Mouse (Mus musculus): ENCODE results near the gene Mtfmt. TPM values are rescaled to one million over a fixed set of nuclear protein-coding genes. Genes with fewer than 3 reads are reported as not detected.
A peak's percentile ranks its signal among the peaks of the same experiment; 100 is the strongest.

The Mtfmt gene
- polyA plus RNA-seq (2014; fragmentation: Nextera tagmentation; extraction: Ambion mirVana), result 22.0 and 23.7 TPM in 2 replicates

GRCm38 (mm10) chr9:65435671-65436301 lies at the start of gene Mtfmt:
Mtfmt (plus strand) TSS chr9:65435782.
- H3K27me3 ChIP-seq (ENCODE audit: control insufficient read depth, insufficient read depth, low read length), result no peaks in the 10 kb centered on the region

GRCm38 (mm10) chr9:65386373-65387140 lies 49.0 kb upstream of the Mtfmt start:
- Histone ChIP-seq H3K27me3 (ENCODE audit: control insufficient read depth, insufficient read depth, low read length) (peaks cover 19% of the 10 kb centered on the region), H3K27ac (no peak overlapping the region), H3K4me3 (replicated peaks; ENCODE audit: low read length) (no peak overlapping the region), H3K9me3 (ENCODE audit: control insufficient read depth, low read length) (no peaks in the 10 kb centered on the region), H3K9ac (no peak overlapping the region), H3K4me2 (replicated peaks) (no peak overlapping the region), H3K36me3 (replicated peaks; ENCODE audit: control insufficient read depth, insufficient read depth) (no peaks in the 10 kb centered on the region), H3K4me1 (replicated peaks; ENCODE audit: control insufficient read depth, insufficient read depth, low read length) (0 out of 2 replicates have a peak, but pooled peaks cover 3% of the 10 kb centered on the region)
- DNase-seq (ENCODE audit: low spot score), result no peak
- ATAC-seq (ENCODE audit: low FRiP score), result no peak
- WGBS, result 36% methylated on average over 8 of the region's 8 CpGs

More at GRCm38 (mm10) chr9:65435671-65436301, at the start of gene Mtfmt:
- WGBS, result under 1% methylated on average over 54 of the region's 54 CpGs
- H3K9ac ChIP-seq, result peak within 1 kb of the TSS; percentile 89
- H3K4me1 ChIP-seq (replicated peaks; ENCODE audit: control insufficient read depth, insufficient read depth, low read length), result peaks cover 6% of the 10 kb centered on the region
- peak within 1 kb of the TSS; percentile 91 for H3K4me3 ChIP-seq (replicated peaks; ENCODE audit: low read length)
- DNase-seq (ENCODE audit: low spot score) (peak; percentile 95), ATAC-seq (ENCODE audit: low FRiP score) (peak; percentile 91)
- no peaks in the 10 kb centered on the region for H3K9me3 ChIP-seq (ENCODE audit: control insufficient read depth, low read length)
- peaks cover 17% of the 10 kb centered on the region for H3K36me3 ChIP-seq (replicated peaks; ENCODE audit: control insufficient read depth, insufficient read depth)
- H3K27ac ChIP-seq, result peak within 1 kb of the TSS; percentile 43; the same call in 1 of the 2 replicates
- peak within 1 kb of the TSS; percentile 52 for H3K4me2 ChIP-seq (replicated peaks)

DNA sequence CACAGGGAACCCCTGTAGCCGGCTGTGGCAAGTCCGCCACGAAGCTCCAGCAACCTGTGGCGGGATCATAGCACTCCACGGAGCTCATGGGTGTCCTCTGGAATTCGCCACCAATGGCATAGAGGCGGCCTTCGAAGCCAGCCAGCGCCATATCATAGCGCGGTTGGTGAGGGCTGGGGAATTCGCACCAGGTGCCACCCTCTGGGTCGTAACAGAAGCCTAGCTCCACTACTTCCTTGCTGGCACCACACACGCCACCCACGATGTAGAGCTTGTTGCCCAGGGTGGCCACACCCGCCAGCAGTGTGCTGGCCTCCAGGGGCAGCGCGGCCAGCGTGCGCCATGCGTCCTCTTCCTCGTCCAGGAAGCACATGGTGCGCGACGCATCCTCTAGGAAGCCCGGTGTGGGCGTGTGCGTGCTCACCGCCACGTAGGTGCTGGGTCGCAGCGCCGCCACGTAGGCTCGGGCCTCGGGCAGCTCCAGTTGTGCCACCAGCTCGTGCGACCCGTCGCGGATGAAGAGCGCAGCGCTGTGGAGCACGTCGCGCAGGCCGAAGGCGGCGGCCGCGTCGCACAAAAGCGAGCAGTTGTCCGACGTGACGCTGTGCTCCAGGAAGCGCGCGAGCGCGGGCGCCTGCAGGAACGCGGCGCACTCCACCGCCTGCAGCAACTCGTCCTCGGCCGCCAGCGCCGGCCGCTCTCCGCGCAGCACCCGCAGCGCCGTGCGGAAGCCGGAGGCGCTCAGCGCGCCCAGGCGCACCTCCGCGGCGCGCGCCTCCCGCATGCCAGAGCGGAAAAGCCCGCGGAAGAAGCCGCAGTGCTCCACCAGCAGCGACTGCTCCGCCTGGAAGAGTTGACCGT lies 44.6 kb upstream of the Mtfmt start:
- Histone ChIP-seq H3K9me3 (ENCODE audit: control insufficient read depth, low read length) (no peaks in the 10 kb centered on the region), H3K4me3 (replicated peaks; ENCODE audit: low read length) (peak overlapping the region; percentile 38), H3K9ac (peak overlapping the region; percentile 47), H3K36me3 (replicated peaks; ENCODE audit: control insufficient read depth, insufficient read depth) (no peaks in the 10 kb centered on the region), H3K27me3 (ENCODE audit: control insufficient read depth, insufficient read depth, low read length) (peaks cover 32% of the 10 kb centered on the region), H3K4me2 (replicated peaks) (peak overlapping the region; percentile 57), H3K4me1 (replicated peaks; ENCODE audit: control insufficient read depth, insufficient read depth, low read length) (0 out of 2 replicates have a peak, but pooled peaks cover 3% of the 10 kb centered on the region), H3K27ac (no peak overlapping the region)
- DNase-seq (ENCODE audit: low spot score), result peak; percentile 51
- ATAC-seq (ENCODE audit: low FRiP score), result no peak
- WGBS, result 17% methylated on average over 93 of the region's 96 CpGs

DNA sequence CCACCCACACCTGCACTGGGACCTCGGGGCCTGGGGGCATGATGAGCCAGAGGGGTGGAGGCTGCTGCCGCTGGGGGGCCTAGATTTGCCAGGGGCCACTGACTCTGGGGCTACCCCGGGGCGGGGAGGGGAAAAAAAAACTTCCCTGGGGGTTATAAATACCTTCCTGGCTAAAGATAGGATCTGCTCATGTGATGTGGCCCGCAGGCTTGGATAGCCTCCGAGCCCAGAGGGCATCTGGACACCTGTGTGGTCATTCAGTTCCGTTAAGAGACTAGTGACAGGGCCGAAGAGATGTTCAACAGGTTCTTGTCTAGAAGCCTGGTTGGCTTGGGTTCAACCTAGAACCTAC lies 44.0 kb upstream of the Mtfmt start, which contains the start of gene Kbtbd13:
TSS of gene Kbtbd13 (minus strand) at position 40 of the 352 bp plus-strand sequence.
- Histone ChIP-seq H3K9ac (peak within 1 kb of the TSS; percentile 47), H3K4me3 (replicated peaks; ENCODE audit: low read length) (peak within 1 kb of the TSS; percentile 38), H3K27ac (no peak within 1 kb of the TSS), H3K27me3 (ENCODE audit: control insufficient read depth, insufficient read depth, low read length) (peaks cover 32% of the 10 kb centered on the region), H3K4me2 (replicated peaks) (peak within 1 kb of the TSS; percentile 57), H3K9me3 (ENCODE audit: control insufficient read depth, low read length) (no peaks in the 10 kb centered on the region), H3K4me1 (replicated peaks; ENCODE audit: control insufficient read depth, insufficient read depth, low read length) (0 out of 2 replicates have a peak, but pooled peaks cover 3% of the 10 kb centered on the region), H3K36me3 (replicated peaks; ENCODE audit: control insufficient read depth, insufficient read depth) (no peaks in the 10 kb centered on the region)
- no peak for ATAC-seq (ENCODE audit: low FRiP score)
- no peak for DNase-seq (ENCODE audit: low spot score)
- WGBS, result 44% methylated on average over 8 of the region's 8 CpGs

GRCm38 (mm10) chr9:65392638-65393364 lies 42.8 kb upstream of the Mtfmt start:
- no peak for ATAC-seq (ENCODE audit: low FRiP score)
- peak; percentile 62 for DNase-seq (ENCODE audit: low spot score)
- no peak overlapping the region for H3K9ac ChIP-seq
- H3K4me3 ChIP-seq (replicated peaks; ENCODE audit: low read length), result no peak overlapping the region
- H3K27ac ChIP-seq, result no peak overlapping the region
- H3K4me1 ChIP-seq (replicated peaks; ENCODE audit: control insufficient read depth, insufficient read depth, low read length), result 0 out of 2 replicates have a peak, but pooled peaks cover 3% of the 10 kb centered on the region
- H3K27me3 ChIP-seq (ENCODE audit: control insufficient read depth, insufficient read depth, low read length), result peaks cover 32% of the 10 kb centered on the region
- no peaks in the 10 kb centered on the region for H3K9me3 ChIP-seq (ENCODE audit: control insufficient read depth, low read length)
- H3K4me2 ChIP-seq (replicated peaks), result no peak overlapping the region
- no peaks in the 10 kb centered on the region for H3K36me3 ChIP-seq (replicated peaks; ENCODE audit: control insufficient read depth, insufficient read depth)
- 27% methylated on average over 6 of the region's 6 CpGs for WGBS

GRCm38 (mm10) chr9:65393606-65394005 lies 42.0 kb upstream of the Mtfmt start:
- ATAC-seq (ENCODE audit: low FRiP score), result no peak
- H3K4me3 ChIP-seq (replicated peaks; ENCODE audit: low read length), result no peak overlapping the region
- H3K36me3 ChIP-seq (replicated peaks; ENCODE audit: control insufficient read depth, insufficient read depth), result no peaks in the 10 kb centered on the region
- no peak overlapping the region for H3K27ac ChIP-seq
- WGBS, result 60% methylated on average over 2 of the region's 2 CpGs
- no peak for DNase-seq (ENCODE audit: low spot score)
- H3K27me3 ChIP-seq (ENCODE audit: control insufficient read depth, insufficient read depth, low read length), result peaks cover 32% of the 10 kb centered on the region
- H3K9me3 ChIP-seq (ENCODE audit: control insufficient read depth, low read length), result no peaks in the 10 kb centered on the region
- H3K4me1 ChIP-seq (replicated peaks; ENCODE audit: control insufficient read depth, insufficient read depth, low read length), result peaks cover 8% of the 10 kb centered on the region
- no peak overlapping the region for H3K4me2 ChIP-seq (replicated peaks)
- H3K9ac ChIP-seq, result no peak overlapping the region

DNA sequence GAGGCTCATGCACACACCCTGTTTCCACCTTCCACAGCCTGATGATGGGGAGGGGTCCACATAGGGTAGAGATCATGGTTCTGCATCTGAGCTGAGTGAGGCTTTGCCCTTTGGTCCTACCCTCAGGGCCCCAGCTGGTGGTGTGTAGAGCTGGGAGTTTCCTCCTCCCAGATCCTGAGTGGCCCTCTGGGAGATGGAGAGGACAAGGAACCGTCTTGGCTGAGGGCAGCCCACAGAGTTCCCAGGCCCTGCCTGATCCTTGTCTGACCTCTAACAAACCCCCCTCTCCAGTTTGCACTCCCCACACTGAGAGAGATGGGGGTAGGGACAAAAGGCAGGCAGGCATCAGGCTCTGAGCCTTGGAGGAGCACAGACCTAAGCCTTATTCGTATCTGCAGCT lies 41.2 kb upstream of the Mtfmt start:
- no peak; the same call in 1 of the 2 replicates for ATAC-seq (ENCODE audit: low FRiP score)
- WGBS, result 69% methylated on average over 2 of the region's 2 CpGs
- no peak overlapping the region for H3K9ac ChIP-seq
- peaks cover 8% of the 10 kb centered on the region for H3K4me1 ChIP-seq (replicated peaks; ENCODE audit: control insufficient read depth, insufficient read depth, low read length)
- no peaks in the 10 kb centered on the region for H3K9me3 ChIP-seq (ENCODE audit: control insufficient read depth, low read length)
- H3K4me3 ChIP-seq (replicated peaks; ENCODE audit: low read length), result no peak overlapping the region
- no peak overlapping the region for H3K27ac ChIP-seq
- no peak for DNase-seq (ENCODE audit: low spot score)
- H3K27me3 ChIP-seq (ENCODE audit: control insufficient read depth, insufficient read depth, low read length), result peaks cover 32% of the 10 kb centered on the region
- no peaks in the 10 kb centered on the region for H3K36me3 ChIP-seq (replicated peaks; ENCODE audit: control insufficient read depth, insufficient read depth)
- no peak overlapping the region for H3K4me2 ChIP-seq (replicated peaks)

DNA sequence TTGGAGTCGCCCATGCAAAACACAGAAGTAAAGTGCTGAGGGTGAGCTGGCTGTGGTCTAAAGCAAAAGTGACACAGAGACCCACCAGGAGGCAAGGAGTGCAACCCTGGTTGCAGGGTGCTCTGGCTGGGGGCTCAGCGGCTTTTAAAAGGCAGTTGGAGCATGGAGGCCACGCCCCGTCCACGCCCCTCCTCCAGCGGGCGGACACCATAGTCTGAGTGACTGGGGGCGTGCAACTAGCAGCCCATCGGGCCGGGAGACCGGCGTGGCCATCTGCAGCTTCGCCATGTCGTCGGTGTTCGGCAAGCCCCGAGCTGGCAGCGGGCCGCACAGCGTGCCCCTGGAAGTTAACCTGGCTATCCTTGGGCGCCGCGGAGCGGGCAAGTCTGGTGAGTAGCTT lies 37.3 kb upstream of the Mtfmt start, which contains the start of gene Rasl12:
TSS of gene Rasl12 (plus strand) at position 228 of the 400 bp plus-strand sequence.
- peaks cover 5% of the 10 kb centered on the region for H3K4me1 ChIP-seq (replicated peaks; ENCODE audit: control insufficient read depth, insufficient read depth, low read length)
- peak; percentile 55 for DNase-seq (ENCODE audit: low spot score)
- H3K9ac ChIP-seq, result peak within 1 kb of the TSS; percentile 61
- H3K27ac ChIP-seq, result no peak within 1 kb of the TSS
- H3K4me3 ChIP-seq (replicated peaks; ENCODE audit: low read length), result peak within 1 kb of the TSS; percentile 44
- peak within 1 kb of the TSS; percentile 80 for H3K4me2 ChIP-seq (replicated peaks)
- ATAC-seq (ENCODE audit: low FRiP score), result peak; percentile 73
- no peaks in the 10 kb centered on the region for H3K36me3 ChIP-seq (replicated peaks; ENCODE audit: control insufficient read depth, insufficient read depth)
- H3K9me3 ChIP-seq (ENCODE audit: control insufficient read depth, low read length), result no peaks in the 10 kb centered on the region
- WGBS, result under 1% methylated on average over 24 of the region's 24 CpGs
- no peaks in the 10 kb centered on the region for H3K27me3 ChIP-seq (ENCODE audit: control insufficient read depth, insufficient read depth, low read length)
